Mouse (Mus musculus) intestine, postnatal 0 days (tissue): Measurements from ENCODE around the gene Osbp2. TPM values are rescaled to one million over a fixed set of nuclear protein-coding genes. Genes with fewer than 3 reads are reported as not detected.
A peak's percentile ranks its signal among the peaks of the same experiment; 100 is the strongest.

Source experiments
- ATAC-seq: fragments of 200-750 bp; cut with Nextera tagmentation; 2 replicates; pipeline ENCODE4 v1.8.0; 2017; ENCODE audit warnings: mild to moderate bottlenecking, moderate TSS enrichment, moderate library complexity
- H3K27ac ChIP-seq: fragments of 300-500 bp; sonication (generic); 2 replicates; pipeline ENCODE4 v1.5.1; 2014; ENCODE audit warnings: mild to moderate bottlenecking, low read depth, low read length, moderate library complexity
- H3K27me3 ChIP-seq: fragments of 300-500 bp; sonication (generic); replicated peaks from 2 replicates; pipeline ENCODE4 v1.6.1; 2014; ENCODE audit warnings: low read length, mixed read lengths; ENCODE audit not compliant: control insufficient read depth, insufficient read depth
- H3K36me3 ChIP-seq: fragments of 300-500 bp; sonication (generic); 2 replicates; pipeline ENCODE4 v1.6.1; 2014; ENCODE audit warnings: mild to moderate bottlenecking, moderate library complexity; ENCODE audit not compliant: control insufficient read depth, insufficient read depth
- H3K4me1 ChIP-seq: fragments of 300-500 bp; sonication (generic); replicated peaks from 2 replicates; pipeline ENCODE4 v1.6.1; 2014; ENCODE audit warnings: antibody characterized with exemption, low read length, mixed read lengths; ENCODE audit not compliant: control insufficient read depth, insufficient read depth
- H3K4me2 ChIP-seq: fragments of 300-500 bp; sonication (generic); replicated peaks from 2 replicates; pipeline ENCODE4 v1.6.1; 2014; ENCODE audit warnings: low read depth, mild to moderate bottlenecking, moderate library complexity
- H3K4me3 ChIP-seq: fragments of 300-500 bp; sonication (generic); 2 replicates; pipeline ENCODE4 v1.5.1; 2014; ENCODE audit warnings: low read depth, low read length
- H3K9ac ChIP-seq: fragments of 300-500 bp; sonication (generic); 2 replicates; pipeline ENCODE4 v1.6.1; 2014; ENCODE audit warnings: mild to moderate bottlenecking, low read depth, low read length
- H3K9me3 ChIP-seq: fragments of 300-500 bp; sonication (generic); 2 replicates; pipeline ENCODE4 v1.6.1; 2016; ENCODE audit warnings: mixed run types; ENCODE audit not compliant: control insufficient read depth
- CTCF ChIP-seq: sonication (generic); IDR thresholded peaks from 2 replicates; pipeline ENCODE4 v1.5.1; 2016; ENCODE audit warnings: low read depth, mild to moderate bottlenecking, control low read depth, antibody characterized with exemption, moderate library complexity
- WGBS: fragments of 180-500 bp; shearing (Covaris S2); extraction: QIAGEN DNeasy Blood & Tissue Kit; methylation state at CpG from one replicate; pipeline ENCODE4 v1.1.7; 2014; 5-methylcytosine and 5-hydroxymethylcytosine counted together
- polyA plus RNA-seq: library from polyadenylated mRNA; unstranded; fragments of >200 nt; fragmentation: Nextera tagmentation; extraction: Ambion mirVana; gene quantifications from 2 replicates; pipeline ENCODE4 v1.2.1, GENCODE M21; 2015

Osbp2 gene
- polyA plus RNA-seq, 1 experiment from 2014 or later: 1.9 TPM

GRCm38 (mm10) chr11:3878660-3879059 lies 15.0 kb upstream of the Osbp2 start:
- H3K9ac ChIP-seq: no peak overlapping the region
- no peak overlapping the region for H3K4me2 ChIP-seq
- peak; percentile 56 for ATAC-seq
- no peaks in the 10 kb centered on the region for H3K36me3 ChIP-seq
- no peak overlapping the region for H3K27ac ChIP-seq
- WGBS: 59% methylated on average over 7 of the region's 7 CpGs
- no peak for TF ChIP-seq CTCF
- peaks cover under 1% of the 10 kb centered on the region; the same call in 1 of the 2 replicates for H3K27me3 ChIP-seq
- H3K9me3 ChIP-seq: no peaks in the 10 kb centered on the region
- H3K4me3 ChIP-seq: no peak overlapping the region
- no peaks in the 10 kb centered on the region for H3K4me1 ChIP-seq

GRCm38 (mm10) chr11:3876419-3876818 lies 12.7 kb upstream of the Osbp2 start:
- H3K9me3 ChIP-seq: no peaks in the 10 kb centered on the region
- H3K4me2 ChIP-seq: no peak overlapping the region
- no peaks in the 10 kb centered on the region for H3K36me3 ChIP-seq
- H3K4me1 ChIP-seq: no peaks in the 10 kb centered on the region
- no peaks in the 10 kb centered on the region for H3K27me3 ChIP-seq
- H3K9ac ChIP-seq: no peak overlapping the region
- no peak for TF ChIP-seq CTCF
- H3K27ac ChIP-seq: no peak overlapping the region
- ATAC-seq: no peak
- H3K4me3 ChIP-seq: no peak overlapping the region
- 76% methylated on average over 6 of the region's 6 CpGs for WGBS

- H3K4me1 ChIP-seq: no peaks in the 10 kb centered on the region
- H3K27ac ChIP-seq: no peak overlapping the region
- no peaks in the 10 kb centered on the region for H3K9me3 ChIP-seq
- peak overlapping the region; percentile 28 for H3K4me3 ChIP-seq
- H3K36me3 ChIP-seq: no peaks in the 10 kb centered on the region
- TF ChIP-seq CTCF: no peak
- no peak overlapping the region for H3K9ac ChIP-seq
- 41% methylated on average over 6 of the region's 6 CpGs for WGBS
- no peak for ATAC-seq
- H3K4me2 ChIP-seq: peak overlapping the region; percentile 66
- peaks cover 10% of the 10 kb centered on the region; the same call in 1 of the 2 replicates for H3K27me3 ChIP-seq
Observed at GRCm38 (mm10) chr11:3864343-3864742, 640 bp upstream of the Osbp2 start.

GRCm38 (mm10) chr11:3862661-3863453 lies 846 bp downstream of the Osbp2 start:
- Histone ChIP-seq H3K9me3 (no peaks in the 10 kb centered on the region), H3K36me3 (no peaks in the 10 kb centered on the region), H3K4me3 (peak overlapping the region; percentile 28), H3K4me1 (no peaks in the 10 kb centered on the region), H3K9ac (no peak overlapping the region), H3K4me2 (peak overlapping the region; percentile 66), H3K27ac (no peak overlapping the region), H3K27me3 (peaks cover 10% of the 10 kb centered on the region; the same call in 1 of the 2 replicates)
- WGBS: 77% methylated on average over 19 of the region's 19 CpGs
- no peak for ATAC-seq
- peak; percentile 33 for TF ChIP-seq CTCF

GRCm38 (mm10) chr11:3860361-3860760 lies 3.3 kb downstream of the Osbp2 start:
- H3K4me3 ChIP-seq: no peak overlapping the region
- no peak overlapping the region for H3K4me2 ChIP-seq
- H3K4me1 ChIP-seq: no peaks in the 10 kb centered on the region
- no peaks in the 10 kb centered on the region for H3K9me3 ChIP-seq
- TF ChIP-seq CTCF: no peak
- no peak overlapping the region for H3K9ac ChIP-seq
- WGBS: 64% methylated on average over 4 of the region's 4 CpGs
- peaks cover 10% of the 10 kb centered on the region; the same call in 1 of the 2 replicates for H3K27me3 ChIP-seq
- H3K36me3 ChIP-seq: no peaks in the 10 kb centered on the region
- ATAC-seq: no peak
- no peak overlapping the region for H3K27ac ChIP-seq

- Histone ChIP-seq H3K9me3 (no peaks in the 10 kb centered on the region), H3K27ac (no peak overlapping the region), H3K4me3 (no peak overlapping the region), H3K27me3 (peaks cover 10% of the 10 kb centered on the region; the same call in 1 of the 2 replicates), H3K4me1 (no peaks in the 10 kb centered on the region), H3K9ac (no peak overlapping the region), H3K36me3 (no peaks in the 10 kb centered on the region), H3K4me2 (no peak overlapping the region)
- no peak for TF ChIP-seq CTCF
- WGBS: 93% methylated on average over 4 of the region's 4 CpGs
- no peak for ATAC-seq
Observed at GRCm38 (mm10) chr11:3859778-3860177, 3.9 kb downstream of the Osbp2 start.
